8 mouse cellular contexts compared by ENCODE assay signal in the genomic region with DNA sequence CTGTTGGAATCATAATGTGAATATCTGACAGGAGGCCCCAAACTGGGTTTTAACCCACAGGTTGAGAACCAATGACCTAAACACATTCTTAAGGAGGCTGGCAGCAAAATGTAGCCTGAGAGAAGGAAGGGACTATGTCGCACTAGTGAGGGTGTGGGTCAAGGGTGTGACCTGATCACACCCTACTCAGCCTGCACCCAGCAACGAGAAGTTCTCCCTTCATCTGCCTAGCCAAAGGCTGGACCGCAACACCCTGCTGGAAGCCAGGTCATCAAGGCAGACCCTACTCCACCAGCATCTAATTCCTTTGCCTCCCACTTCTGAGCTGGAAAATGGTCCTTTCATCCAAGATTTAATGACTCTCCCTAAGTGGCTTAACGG. TPM values are rescaled to one million over a fixed set of nuclear protein-coding genes. Genes with fewer than 3 reads are reported as not detected.
A peak's percentile ranks its signal among the peaks of the same experiment; 100 is the strongest.
DNase-seq lines count a peak whose midpoint lies in the region; ATAC-seq and TF ChIP-seq lines count a peak whose summit lies in the region.

No protein-coding gene starts in this region.

- H3K9me3 ChIP-seq in kidney, embryonic 16.5 days (ENCODE audit: low read length) = no peaks in the 10 kb centered on the region
- H3K9me3 ChIP-seq in limb, embryonic 14.5 days (ENCODE audit: control insufficient read depth, low read length) = no peaks in the 10 kb centered on the region

- TF ChIP-seq CTCF in embryonic fibroblast, embryonic 13.5 days (IDR thresholded peaks at IDR 0.05; ENCODE audit: borderline replicate concordance, insufficient read depth, low read length) = no peak

- no peaks in the 10 kb centered on the region for H3K36me3 ChIP-seq in kidney, embryonic 16.5 days (ENCODE audit: insufficient read depth, low read length)
- H3K36me3 ChIP-seq in limb, embryonic 14.5 days (ENCODE audit: control insufficient read depth, insufficient read depth, low read length) = no peaks in the 10 kb centered on the region

- H3K9ac ChIP-seq in kidney, embryonic 16.5 days (replicated peaks; ENCODE audit: low read length) = peak overlapping the region; percentile 79
- H3K9ac ChIP-seq in limb, embryonic 14.5 days (ENCODE audit: low read depth, low read length, severe bottlenecking) = peak overlapping the region; percentile 52; the same call in 1 of the 2 replicates

- no peaks in the 10 kb centered on the region for H3K27me3 ChIP-seq in kidney, embryonic 16.5 days (ENCODE audit: insufficient read depth, low read length)
- H3K27me3 ChIP-seq in limb, embryonic 14.5 days (ENCODE audit: control insufficient read depth, insufficient read depth, low read length) = no peaks in the 10 kb centered on the region; the same call in none of the 2 replicates

- DNase-seq in kidney, postnatal 25 days = no peak
- DNase-seq in limb, embryonic 14.5 days (ENCODE audit: low spot score) = no peak
- no peak for DNase-seq in layer of hippocampus, adult 9-10 months (ENCODE audit: low spot score)
- DNase-seq in adrenal gland, postnatal 14 days = no peak
- DNase-seq in embryo, embryonic 10.5 days (ENCODE audit: low spot score) = no peak

- peak; percentile 17; the same call in 1 of the 2 replicates for ATAC-seq in kidney, embryonic 16.5 days (ENCODE audit: low FRiP score, low TSS enrichment)
- no peak for ATAC-seq in limb, embryonic 14.5 days (ENCODE audit: low FRiP score, low read depth)
- peak; percentile 59 for ATAC-seq in monocyte, adult 5-6 weeks (replicated peaks; ENCODE audit: insufficient number of reproducible peaks, low FRiP score, low TSS enrichment, poor library complexity, severe bottlenecking)

- peak overlapping the region; percentile 68 for H3K4me3 ChIP-seq in kidney, embryonic 16.5 days (ENCODE audit: low read length)
- H3K4me3 ChIP-seq in embryonic fibroblast, embryonic 13.5 days (ENCODE audit: insufficient read depth, low read length) = 0 out of 2 replicates have a peak overlapping the region, but pooled peaks have one; percentile 30
- peak overlapping the region; percentile 59 for H3K4me3 ChIP-seq in limb, embryonic 14.5 days (replicated peaks; ENCODE audit: low read length)

- peak overlapping the region; percentile 98 for H3K4me2 ChIP-seq in kidney, embryonic 16.5 days (replicated peaks; ENCODE audit: low read depth, low read length)
- H3K4me2 ChIP-seq in limb, embryonic 14.5 days (replicated peaks; ENCODE audit: low read depth, low read length, severe bottlenecking) = peak overlapping the region; percentile 99

- H3K4me1 ChIP-seq in kidney, embryonic 16.5 days (ENCODE audit: insufficient read depth, low read length) = peaks cover 29% of the 10 kb centered on the region
- H3K4me1 ChIP-seq in embryonic fibroblast, embryonic 13.5 days (ENCODE audit: control insufficient read depth, insufficient read depth, low read length) = no peaks in the 10 kb centered on the region
- H3K4me1 ChIP-seq in limb, embryonic 14.5 days (ENCODE audit: control insufficient read depth, insufficient read depth, low read length) = peaks cover 3% of the 10 kb centered on the region; the same call in 1 of the 2 replicates

- peak overlapping the region; percentile 54 for H3K27ac ChIP-seq in kidney, embryonic 16.5 days (ENCODE audit: low read length)
- no peak overlapping the region for H3K27ac ChIP-seq in embryonic fibroblast, embryonic 13.5 days (ENCODE audit: insufficient read depth, low read length)
- no peak overlapping the region for H3K27ac ChIP-seq in limb, embryonic 14.5 days (replicated peaks; ENCODE audit: low read depth, low read length)

- 19% methylated on average over 4 of the region's 4 CpGs for WGBS in kidney, embryonic 16.5 days
- 22% methylated on average over 4 of the region's 4 CpGs for WGBS in limb, embryonic 14.5 days

- TF ChIP-seq POLR2A in embryonic fibroblast, embryonic 13.5 days (IDR thresholded peaks at IDR 0.05; ENCODE audit: low read depth, low read length) = no peak
- no peak for TF ChIP-seq POLR2A in limb, embryonic 14.5 days (IDR thresholded peaks at IDR 0.05; ENCODE audit: borderline replicate concordance, extremely low read depth, insufficient read depth, insufficient read length)

RNA-seq across cellular contexts. Expression of a gene that starts 0.8 kb away (rescaled TPM):
- 26.4 and 29.4 TPM in 2 replicates for polyA plus RNA-seq in kidney, embryonic 16.5 days (2015; fragmentation: Nextera tagmentation; extraction: Ambion mirVana)
- 1.3 TPM in 1 of 2 replicates, not detected in the other for polyA plus RNA-seq in embryonic fibroblast, embryonic 13.5 days (2011; ENCODE audit: insufficient read length, low read depth, missing spikeins)
- 18.9 and 23.7 TPM in 2 replicates for polyA plus RNA-seq in limb, embryonic 14.5 days (2012; rRNA removed)
- 12.4 and 12.6 TPM in 2 replicates for polyA plus RNA-seq in limb, embryonic 14.5 days (2014; fragmentation: Nextera tagmentation; extraction: Ambion mirVana)
- 73.6 to 178 TPM (median 77.9 TPM) in 3 replicates for total RNA-seq in monocyte, adult 5-6 weeks (2017)
- total RNA-seq in adrenal gland, postnatal 14 days (2021) = 9.4 and 16.7 TPM in 2 replicates

RNA-seq across cellular contexts. Expression of a gene that starts 40.6 kb away (rescaled TPM):
- polyA plus RNA-seq in kidney, embryonic 16.5 days (2015; fragmentation: Nextera tagmentation; extraction: Ambion mirVana) = 15.5 and 15.7 TPM in 2 replicates
- 5.4 TPM in 2 replicates for polyA plus RNA-seq in embryonic fibroblast, embryonic 13.5 days (2011; ENCODE audit: insufficient read length, low read depth, missing spikeins)
- 43.9 and 46.0 TPM in 2 replicates for polyA plus RNA-seq in limb, embryonic 14.5 days (2012; rRNA removed)
- 18.1 and 18.5 TPM in 2 replicates for polyA plus RNA-seq in limb, embryonic 14.5 days (2014; fragmentation: Nextera tagmentation; extraction: Ambion mirVana)
- 0.43 to 1.6 TPM (median 1.3 TPM) in 3 replicates for total RNA-seq in monocyte, adult 5-6 weeks (2017)
- total RNA-seq in adrenal gland, postnatal 14 days (2021) = 6.3 and 7.4 TPM in 2 replicates
